Mouse (Mus musculus) embryo, embryonic 9.5 days (tissue): ENCODE results near the gene Sptlc2.
"Not testable (repeated sequence)": the region's sequence is repeated elsewhere in the genome, so short reads cannot be mapped to it uniquely, and the experiment has no call there.

Experiments used
- DNase-seq: peaks from one replicate; pipeline ENCODE4 v3.0.0-alpha.2; 2017; ENCODE audit errors: extremely low spot score

Sptlc2 gene

DNA sequence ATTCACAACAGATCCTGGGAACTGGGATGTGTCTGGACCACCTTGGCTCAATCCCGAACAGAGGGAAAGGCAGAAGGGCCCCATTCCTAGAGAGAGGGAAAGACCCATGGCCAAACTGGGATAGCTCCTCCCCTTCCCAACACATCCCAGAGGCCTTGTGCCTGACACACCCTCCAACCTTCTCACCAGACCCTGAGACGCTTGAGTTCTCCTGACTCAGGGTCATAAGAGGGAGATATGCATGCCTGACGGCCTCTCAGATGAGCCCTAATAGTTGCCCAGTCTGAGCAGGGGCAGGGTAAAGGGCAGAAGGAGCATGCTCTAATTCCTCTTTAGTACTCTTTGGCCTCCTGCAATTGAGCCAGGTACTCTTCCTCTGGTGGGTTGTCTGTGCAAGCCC, 108.8 kb downstream of the Sptlc2 start:
- DNase-seq, result no peak

GRCm38 (mm10) chr12:87278118-87278730, 109.9 kb downstream of the Sptlc2 start:
- DNase-seq, result no peak

GRCm38 (mm10) chr12:87277251-87277650, 110.9 kb downstream of the Sptlc2 start:
- not testable (repeated sequence) for DNase-seq

GRCm38 (mm10) chr12:87274853-87275831, 113.0 kb downstream of the Sptlc2 start:
- DNase-seq, result no peak

- DNase-seq, result peak; percentile 42
These were observed 120.5 kb downstream of the Sptlc2 start for GRCm38 (mm10) chr12:87267682-87268081.

DNA sequence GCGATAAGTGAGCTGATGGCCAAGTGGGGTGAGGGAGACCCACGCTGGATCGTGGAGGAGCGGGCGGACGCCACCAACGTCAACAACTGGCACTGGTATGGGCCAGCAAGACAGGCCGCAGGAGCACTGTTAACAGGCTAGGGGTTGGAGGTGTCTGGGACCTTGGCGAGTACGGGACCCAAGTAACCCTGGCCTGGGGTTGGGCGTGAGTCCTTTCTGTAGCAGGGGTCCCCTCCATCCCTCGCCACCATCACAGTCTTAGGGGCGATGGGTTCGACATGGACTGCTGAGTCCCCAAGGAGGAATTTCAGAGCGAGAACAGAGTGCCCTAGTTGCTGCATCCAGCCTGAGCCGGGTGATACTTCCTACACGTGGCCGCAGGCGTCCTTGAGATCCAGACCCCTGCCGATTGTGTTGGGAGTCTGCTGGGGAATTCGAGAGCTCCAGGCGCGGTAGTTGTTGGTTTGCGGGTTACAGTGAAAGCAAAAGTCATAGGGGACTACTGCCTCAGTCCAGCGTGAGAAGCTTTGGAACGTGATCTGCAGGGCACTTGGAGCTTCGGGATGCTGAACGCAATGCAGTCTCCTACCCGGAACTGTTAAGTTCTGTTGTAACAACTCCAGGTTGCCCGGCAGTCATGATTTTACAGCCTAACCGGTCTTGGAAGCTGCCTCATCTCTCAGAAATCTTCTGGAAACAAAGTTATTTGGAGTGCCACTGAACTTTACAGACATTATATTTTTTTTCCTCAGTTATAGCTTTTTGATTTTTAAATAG, 121.1 kb downstream of the Sptlc2 start:
- no peak for DNase-seq

DNA sequence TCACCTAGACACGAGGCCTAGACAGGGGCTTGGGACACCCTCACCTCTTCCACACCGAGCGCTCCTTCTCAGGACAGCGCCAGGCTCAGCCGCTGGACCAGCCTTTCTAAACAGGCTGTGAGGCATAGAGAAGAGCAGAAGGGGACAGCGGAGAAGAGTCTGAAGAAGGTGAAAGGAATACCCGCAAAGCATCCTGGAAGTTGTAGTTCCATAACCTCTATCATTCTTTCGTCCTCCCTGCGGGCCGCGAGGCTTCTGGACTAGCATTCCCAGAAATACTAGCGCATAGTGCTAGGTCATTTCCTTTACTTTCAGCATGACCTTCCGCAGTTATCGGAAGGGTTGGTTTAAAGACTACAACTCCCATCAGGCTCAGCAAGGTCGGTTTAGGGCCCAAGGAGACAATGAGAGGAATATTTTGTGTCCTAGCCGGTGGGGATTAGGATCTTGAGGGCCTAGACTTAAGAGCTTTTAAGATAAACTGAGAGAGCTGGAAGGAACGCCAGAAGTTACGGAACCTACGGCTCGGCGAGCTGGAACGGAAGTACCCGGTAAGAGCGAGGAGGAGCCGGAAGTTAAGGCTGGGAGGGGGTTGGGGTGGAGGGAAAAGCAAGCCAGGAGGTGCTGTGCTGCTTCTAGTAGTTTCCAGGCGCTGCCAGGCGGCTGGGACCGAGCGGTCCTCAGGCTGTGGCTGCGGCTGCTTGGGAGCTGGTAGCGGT, 121.9 kb downstream of the Sptlc2 start, which contains the start of the genes Vipas39 and Ahsa1:
TSS of gene Vipas39 (minus strand) at position 149 of the 719 bp plus-strand sequence.
TSS of gene Ahsa1 (plus strand) at position 372 of the 719 bp plus-strand sequence.
- peak; percentile 92 for DNase-seq

- DNase-seq, result no peak
These were observed 122.7 kb downstream of the Sptlc2 start for GRCm38 (mm10) chr12:87265444-87265843.

GRCm38 (mm10) chr12:87260562-87260961, 127.6 kb downstream of the Sptlc2 start:
- DNase-seq, result no peak

DNA sequence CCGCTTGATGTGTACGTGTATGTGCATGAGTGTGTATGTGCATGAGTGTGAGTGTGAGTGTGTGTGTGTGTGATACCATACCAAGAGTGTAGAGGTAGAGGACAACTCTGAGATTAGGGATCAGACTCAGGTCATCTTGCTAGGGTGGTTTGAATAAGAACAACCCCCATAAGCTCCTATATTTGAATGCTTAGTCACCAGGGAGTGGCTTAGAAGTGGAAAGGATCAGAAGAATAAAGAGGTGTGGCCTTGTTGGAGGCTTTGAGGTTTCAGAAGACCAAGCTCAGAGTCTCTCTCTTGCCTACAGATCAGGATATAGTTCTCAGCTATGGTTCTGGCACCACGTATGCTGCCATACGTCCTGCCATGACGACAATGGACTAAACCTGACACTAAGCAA, 131.5 kb downstream of the Sptlc2 start:
- DNase-seq, result no peak
